Mouse (Mus musculus) testis, adult 2 months (tissue): ENCODE data around the gene Tmem106c. TPM values are rescaled to one million over a fixed set of nuclear protein-coding genes. Genes with fewer than 3 reads are reported as not detected.

Experiments used
- H3K27ac ChIP-seq: fragments of 200-500 bp; 2 replicates; pipeline ENCODE4 v1.5.1; 2012; ENCODE audit warnings: low read depth, low read length; ENCODE audit not compliant: control insufficient read depth, insufficient read depth
- H3K27me3 ChIP-seq: fragments of 200-500 bp; 2 replicates; pipeline ENCODE4 v1.6.1; 2012; ENCODE audit warnings: mild to moderate bottlenecking, low read length, moderate library complexity; ENCODE audit not compliant: control insufficient read depth, insufficient read depth
- H3K36me3 ChIP-seq: fragments of 200-500 bp; 2 replicates; pipeline ENCODE4 v1.6.1; 2012; ENCODE audit warnings: mild to moderate bottlenecking, low read length; ENCODE audit not compliant: control insufficient read depth, insufficient read depth
- H3K4me1 ChIP-seq: fragments of 200-500 bp; 2 replicates; pipeline ENCODE4 v1.6.1; 2012; ENCODE audit warnings: low read length; ENCODE audit not compliant: control insufficient read depth, insufficient read depth
- H3K4me3 ChIP-seq: fragments of 200-500 bp; 2 replicates; pipeline ENCODE4 v1.5.1; 2012; ENCODE audit warnings: low read depth, mild to moderate bottlenecking, low read length, moderate library complexity, mixed read lengths; ENCODE audit not compliant: control insufficient read depth
- CTCF ChIP-seq: fragments of 200-500 bp; IDR thresholded peaks from 2 replicates; pipeline ENCODE4 v1.5.1; 2012; ENCODE audit warnings: low read depth, mild to moderate bottlenecking, inconsistent platforms, low read length, moderate library complexity; ENCODE audit not compliant: control insufficient read depth, insufficient read depth, insufficient replicate concordance
- POLR2A ChIP-seq: fragments of 200-500 bp; IDR thresholded peaks from 2 replicates; pipeline ENCODE4 v1.6.1; 2012; ENCODE audit warnings: low read depth, mild to moderate bottlenecking, inconsistent platforms, low read length, moderate library complexity; ENCODE audit not compliant: control insufficient read depth
- polyA plus RNA-seq: library from polyadenylated mRNA; depleted of rRNA; stranded (reverse); fragments of >200 nt; gene quantifications from 2 replicates; pipeline ENCODE4 v1.2.3, GENCODE M21; 2012

The Tmem106c gene
- polyA plus RNA-seq, 1 experiment: 55.7 TPM

DNA sequence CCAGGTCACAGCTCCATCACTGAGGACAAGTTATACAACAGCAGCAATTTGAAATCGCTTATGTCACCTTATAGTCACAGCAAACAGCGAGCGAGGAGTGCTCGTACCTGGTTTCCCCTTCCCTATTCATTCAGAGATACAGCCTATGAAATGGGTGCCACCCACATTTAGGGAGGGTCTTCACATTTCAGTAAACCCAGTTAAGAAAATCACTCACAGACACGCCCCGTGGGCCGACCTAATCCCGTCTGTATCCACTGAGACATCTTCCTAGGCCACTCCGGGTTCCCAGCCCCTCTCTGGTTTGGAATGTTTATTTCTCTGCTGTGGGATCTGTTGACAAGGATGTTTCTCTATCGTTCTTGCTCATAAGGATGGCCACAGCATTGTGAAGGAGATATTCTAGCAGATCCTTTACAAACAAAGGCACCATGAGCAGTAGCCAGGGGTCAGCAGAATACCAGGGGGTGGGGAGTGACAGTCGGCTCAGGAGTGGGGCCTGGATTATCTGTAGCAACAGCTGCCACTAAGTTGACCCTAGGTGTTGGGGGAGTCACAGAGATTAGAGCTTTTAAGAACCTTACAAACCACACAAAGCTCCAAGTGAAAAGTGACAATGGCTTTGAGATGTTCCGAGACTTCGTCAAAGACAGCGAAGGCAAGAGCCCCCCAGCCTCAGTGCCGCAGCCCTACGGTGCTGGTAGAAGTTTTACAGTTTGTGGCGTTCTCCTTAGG is 1.5 kb downstream of the Tmem106c start:
- TF ChIP-seq POLR2A (no peak), CTCF (no peak)
- Histone ChIP-seq H3K27me3 (no peaks in the 10 kb centered on the region), H3K4me3 (peak overlapping the region; percentile 41; the same call in 1 of the 2 replicates), H3K4me1 (peaks cover 5% of the 10 kb centered on the region), H3K36me3 (no peaks in the 10 kb centered on the region; the same call in 1 of the 2 replicates), H3K27ac (no peak overlapping the region; the same call in 1 of the 2 replicates)

DNA sequence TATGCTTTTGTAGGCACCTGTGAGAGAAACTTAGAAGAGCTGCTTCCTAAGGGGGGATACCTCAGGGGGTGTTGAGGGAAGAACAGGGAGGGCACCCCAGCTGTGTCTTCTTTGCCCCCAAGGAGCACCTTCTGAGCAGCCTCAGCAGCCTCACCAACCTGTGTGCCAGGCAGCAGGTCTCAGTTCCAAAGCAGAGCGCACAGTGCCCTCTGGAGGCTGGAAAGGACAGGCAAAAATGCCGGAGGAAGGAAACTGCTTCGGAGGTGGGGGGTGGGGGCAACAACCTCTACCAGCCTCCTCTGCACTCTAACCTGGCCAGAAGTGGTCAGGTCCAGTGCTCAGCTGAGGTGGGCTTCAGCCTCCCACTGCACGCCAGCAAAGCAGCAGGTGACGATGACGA is 6.3 kb downstream of the Tmem106c start:
- H3K36me3 ChIP-seq: no peaks in the 10 kb centered on the region; the same call in 1 of the 2 replicates
- no peak overlapping the region for H3K27ac ChIP-seq
- TF ChIP-seq POLR2A (no peak), CTCF (peak; percentile 35; the same call in 1 of the 2 replicates)
- H3K4me1 ChIP-seq: no peaks in the 10 kb centered on the region; the same call in 1 of the 2 replicates
- no peak overlapping the region for H3K4me3 ChIP-seq
- H3K27me3 ChIP-seq: no peaks in the 10 kb centered on the region

DNA sequence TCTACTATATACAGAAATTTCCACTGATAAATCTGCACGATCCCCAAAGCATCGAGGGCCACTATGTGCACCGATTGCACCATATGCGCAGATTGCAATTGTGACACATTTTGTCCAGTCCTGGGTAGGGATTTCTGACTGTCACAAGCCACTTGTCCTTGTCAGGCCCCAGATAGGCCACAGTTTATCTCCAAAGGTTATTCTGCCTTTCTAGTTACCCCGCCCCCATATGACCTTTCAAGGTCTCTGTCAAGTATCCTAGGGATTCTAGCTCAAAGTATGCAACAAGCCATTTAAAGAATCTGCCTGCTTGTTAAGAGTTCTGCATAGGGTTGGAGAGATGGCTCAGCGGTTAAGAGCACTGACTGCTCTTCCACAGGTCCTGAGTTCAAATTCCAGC is 8.6 kb downstream of the Tmem106c start:
- H3K4me3 ChIP-seq: no peak overlapping the region

DNA sequence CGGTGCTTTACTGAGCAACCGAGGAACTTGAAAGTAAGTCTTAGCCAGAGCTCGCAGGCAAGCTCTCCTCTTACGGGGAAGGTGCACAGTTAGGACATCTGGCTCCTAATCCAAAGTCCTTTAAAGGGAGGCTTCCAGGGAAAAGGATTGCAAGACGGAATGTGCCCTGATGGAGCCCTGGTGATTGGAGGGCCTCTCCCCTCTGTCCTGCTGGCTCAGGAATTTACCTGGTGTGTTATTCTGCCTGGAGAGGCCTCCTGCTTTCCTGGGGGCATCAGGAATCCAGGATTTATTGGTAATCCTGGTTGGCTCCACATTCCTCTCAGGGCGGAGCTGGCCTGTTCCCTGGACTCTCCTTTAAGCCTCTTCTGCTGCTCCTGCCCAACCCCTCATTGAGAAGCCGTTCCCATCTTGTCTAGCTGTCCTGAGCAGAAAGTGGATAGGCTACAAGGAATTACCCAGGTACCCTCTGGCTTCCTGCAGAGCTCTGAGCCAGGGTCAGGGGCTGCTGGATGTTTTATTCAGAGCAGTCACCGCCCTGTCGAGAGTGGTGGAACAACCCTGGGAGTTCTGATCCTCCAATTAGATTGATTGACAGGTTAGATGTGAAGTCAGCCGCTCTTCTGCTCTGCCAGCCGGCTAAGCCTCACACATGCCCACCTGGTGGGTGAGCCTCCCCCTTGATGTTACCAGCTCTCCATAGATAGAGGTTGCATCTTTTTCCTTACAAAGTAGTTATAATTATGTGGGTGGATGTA is 9.4 kb downstream of the Tmem106c start:
- H3K4me3 ChIP-seq: no peak overlapping the region
- TF ChIP-seq CTCF (no peak), POLR2A (no peak)
- H3K27me3 ChIP-seq: no peaks in the 10 kb centered on the region
- H3K27ac ChIP-seq: no peak overlapping the region
- H3K36me3 ChIP-seq: no peaks in the 10 kb centered on the region
- H3K4me1 ChIP-seq: no peaks in the 10 kb centered on the region

More for the DNA sequence above, 8.6 kb downstream of the Tmem106c start:
- Histone ChIP-seq H3K36me3 (no peaks in the 10 kb centered on the region), H3K27ac (no peak overlapping the region), H3K4me1 (no peaks in the 10 kb centered on the region), H3K27me3 (no peaks in the 10 kb centered on the region)
- TF ChIP-seq CTCF (no peak), POLR2A (no peak)

DNA sequence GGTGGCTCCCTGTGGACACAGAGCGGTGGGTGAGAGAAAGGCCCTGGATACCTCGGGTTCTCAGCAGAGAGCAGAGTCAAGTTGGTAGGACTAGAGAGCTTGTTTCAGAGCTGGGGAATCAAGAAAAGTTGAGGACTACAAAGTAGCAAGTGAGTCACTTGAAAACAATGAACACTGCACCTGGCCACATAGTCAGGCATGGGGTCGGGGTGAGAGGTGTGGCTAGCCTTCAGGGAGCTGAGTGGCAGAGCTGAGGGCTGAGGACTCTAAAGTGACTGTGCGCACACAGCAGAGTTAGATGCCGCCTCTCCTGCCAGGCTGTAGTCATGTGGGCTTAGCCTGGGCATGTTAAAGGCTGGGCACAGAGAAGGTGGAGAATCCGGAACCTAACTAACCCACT is 17.6 kb downstream of the Tmem106c start:
- peaks cover 2% of the 10 kb centered on the region; the same call in 1 of the 2 replicates for H3K4me1 ChIP-seq
- no peak overlapping the region for H3K27ac ChIP-seq
- no peak overlapping the region for H3K4me3 ChIP-seq
- H3K36me3 ChIP-seq: no peaks in the 10 kb centered on the region
- no peaks in the 10 kb centered on the region for H3K27me3 ChIP-seq
- TF ChIP-seq CTCF (no peak), POLR2A (no peak)

DNA sequence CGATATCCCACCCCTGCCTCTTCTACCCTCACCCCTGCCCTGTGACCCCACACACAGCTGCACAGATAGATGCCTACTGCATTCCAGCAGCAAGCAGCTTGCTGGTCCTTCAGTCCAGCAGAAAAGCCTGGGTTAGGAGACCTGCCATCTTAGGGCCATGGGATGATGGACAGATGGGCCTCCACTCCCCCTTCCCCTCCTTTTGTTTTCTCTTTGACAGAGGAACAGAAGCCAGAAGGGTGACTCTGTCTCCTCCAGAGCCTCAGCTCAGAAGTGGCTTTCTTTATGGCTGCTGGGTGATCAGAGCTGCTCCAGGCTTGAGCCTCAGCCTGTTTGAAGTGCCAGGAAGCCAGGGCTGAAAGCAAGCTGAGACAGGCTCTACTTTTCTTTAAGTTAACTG is 25.5 kb downstream of the Tmem106c start:
- Histone ChIP-seq H3K4me3 (no peak overlapping the region), H3K27ac (no peak overlapping the region), H3K27me3 (no peaks in the 10 kb centered on the region), H3K36me3 (no peaks in the 10 kb centered on the region), H3K4me1 (peaks cover 14% of the 10 kb centered on the region)
- no peak for TF ChIP-seq CTCF

DNA sequence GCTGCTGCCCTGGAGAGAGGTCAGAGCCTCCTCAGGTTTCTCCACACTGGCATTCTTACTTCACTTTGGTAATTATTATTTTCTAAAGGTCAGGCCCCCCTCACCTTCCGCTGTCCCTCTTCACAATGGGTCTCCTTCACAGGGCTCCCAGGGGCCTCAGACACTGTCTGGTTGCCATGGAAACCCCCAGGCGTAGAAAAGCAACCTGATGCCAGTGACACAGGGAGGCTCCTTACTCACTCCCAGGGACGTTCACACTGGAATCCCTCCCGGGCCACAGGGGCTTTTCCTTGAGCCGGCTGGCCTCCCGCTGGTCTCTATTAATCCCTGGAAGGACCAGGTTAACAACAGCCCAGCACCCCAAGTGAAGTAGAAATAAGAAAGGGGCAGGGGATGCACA is 26.1 kb downstream of the Tmem106c start:
- H3K27me3 ChIP-seq: no peaks in the 10 kb centered on the region
- H3K36me3 ChIP-seq: no peaks in the 10 kb centered on the region
- H3K27ac ChIP-seq: no peak overlapping the region
- H3K4me3 ChIP-seq: no peak overlapping the region
- peaks cover 16% of the 10 kb centered on the region for H3K4me1 ChIP-seq
- TF ChIP-seq POLR2A: no peak
- no peak for TF ChIP-seq CTCF
